Mouse (Mus musculus) kidney, postnatal 0 days (tissue): Measurements from ENCODE around the gene Serpine2. TPM values are rescaled to one million over a fixed set of nuclear protein-coding genes. Genes with fewer than 3 reads are reported as not detected.

ENCODE experiments used
- ATAC-seq: fragments of 200-750 bp; cut with Nextera tagmentation; replicated peaks from 2 replicates; pipeline ENCODE4 v1.8.0; 2017; ENCODE audit warnings: low read depth, moderate number of reproducible peaks, moderate TSS enrichment, moderate library complexity; ENCODE audit not compliant: low FRiP score
- DNase-seq: peaks from one replicate; pipeline ENCODE4 v3.0.0-alpha.2; 2016; ENCODE audit warnings: low spot score
- H3K27ac ChIP-seq: fragments of 300-500 bp; sonication (generic); 2 replicates; pipeline ENCODE4 v1.5.1; 2014; ENCODE audit warnings: mild to moderate bottlenecking
- H3K27me3 ChIP-seq: fragments of 300-500 bp; sonication (generic); 2 replicates; pipeline ENCODE4 v1.6.1; 2014; ENCODE audit warnings: low read length, mixed read lengths; ENCODE audit not compliant: insufficient read depth
- H3K36me3 ChIP-seq: fragments of 300-500 bp; sonication (generic); 2 replicates; pipeline ENCODE4 v1.6.1; 2014; ENCODE audit warnings: low read length, mixed read lengths; ENCODE audit not compliant: insufficient read depth
- H3K4me1 ChIP-seq: fragments of 300-500 bp; sonication (generic); replicated peaks from 2 replicates; pipeline ENCODE4 v1.6.1; 2014; ENCODE audit warnings: antibody characterized with exemption, low read length, mixed read lengths; ENCODE audit not compliant: insufficient read depth
- H3K4me2 ChIP-seq: fragments of 300-500 bp; sonication (generic); 2 replicates; pipeline ENCODE4 v1.6.1; 2014; ENCODE audit warnings: mild to moderate bottlenecking, low read length, moderate library complexity, mixed read lengths
- H3K4me3 ChIP-seq: fragments of 300-500 bp; sonication (generic); replicated peaks from 2 replicates; pipeline ENCODE4 v1.5.1; 2014; ENCODE audit warnings: low read depth, low read length
- H3K9ac ChIP-seq: fragments of 300-500 bp; sonication (generic); 2 replicates; pipeline ENCODE4 v1.6.1; 2014; ENCODE audit warnings: low read depth, low read length
- H3K9me3 ChIP-seq: fragments of 300-500 bp; sonication (generic); replicated peaks from 2 replicates; pipeline ENCODE4 v1.6.1; 2016; ENCODE audit warnings: low read length, inconsistent platforms, mixed read lengths
- CTCF ChIP-seq: IDR thresholded peaks from 2 replicates; pipeline ENCODE4 v1.5.1; 2016; ENCODE audit warnings: antibody characterized with exemption, low read depth, mild to moderate bottlenecking, moderate library complexity
- WGBS: fragments of 180-500 bp; shearing (Covaris S2); extraction: QIAGEN DNeasy Blood & Tissue Kit; methylation state at CpG from one replicate; pipeline ENCODE4 v1.1.7; 2014; 5-methylcytosine and 5-hydroxymethylcytosine counted together
- polyA plus RNA-seq: library from polyadenylated mRNA; unstranded; fragments of >200 nt; fragmentation: Nextera tagmentation; extraction: Ambion mirVana; gene quantifications from 2 replicates; pipeline ENCODE4 v1.2.1, GENCODE M21; 2015

Gene Serpine2
- polyA plus RNA-seq, 1 experiment from 2014 or later, result 203 TPM

DNA sequence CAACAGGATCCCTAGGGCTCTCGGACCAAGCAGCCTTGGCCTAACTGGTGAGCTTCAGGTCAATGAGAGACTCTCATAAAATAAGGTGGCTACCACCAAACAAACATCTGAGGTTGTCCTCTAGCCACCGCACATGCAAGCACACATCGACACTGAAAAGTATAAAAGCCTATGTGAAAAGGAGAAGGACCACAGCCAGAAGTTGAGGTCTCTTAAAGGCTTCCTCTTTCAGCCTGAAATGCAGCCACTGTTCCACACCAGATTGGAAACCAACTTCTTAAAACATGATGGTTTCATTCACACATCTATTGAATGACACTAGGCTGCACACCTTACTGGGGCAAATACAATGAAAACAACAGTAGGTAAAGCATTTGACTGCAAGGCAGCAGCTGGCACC lies 7.5 kb downstream of the Serpine2 start:
- Histone ChIP-seq H3K27me3 (no peaks in the 10 kb centered on the region), H3K36me3 (no peaks in the 10 kb centered on the region), H3K4me1 (no peaks in the 10 kb centered on the region; the same call in 1 of the 2 replicates), H3K4me3 (no peak overlapping the region), H3K9ac (no peak overlapping the region), H3K27ac (no peak overlapping the region), H3K4me2 (no peak overlapping the region), H3K9me3 (no peaks in the 10 kb centered on the region)
- ATAC-seq (no peak), DNase-seq (no peak)
- TF ChIP-seq CTCF, result no peak
- 92% methylated on average over 3 of the region's 3 CpGs for WGBS

GRCm38 (mm10) chr1:79850341-79850740 lies 10.6 kb downstream of the Serpine2 start:
- ATAC-seq (no peak), DNase-seq (no peak)
- Histone ChIP-seq H3K27me3 (no peaks in the 10 kb centered on the region), H3K9ac (no peak overlapping the region), H3K36me3 (no peaks in the 10 kb centered on the region), H3K27ac (no peak overlapping the region), H3K4me1 (no peaks in the 10 kb centered on the region; the same call in 1 of the 2 replicates), H3K4me3 (no peak overlapping the region), H3K4me2 (no peak overlapping the region), H3K9me3 (no peaks in the 10 kb centered on the region)
- 66% methylated on average over 10 of the region's 10 CpGs for whole genome bisulfite sequencing
- no peak for TF ChIP-seq CTCF

GRCm38 (mm10) chr1:79848663-79849062 lies 12.3 kb downstream of the Serpine2 start:
- 80% methylated on average over 3 of the region's 3 CpGs for WGBS
- ATAC-seq, result no peak
- no peak overlapping the region for H3K4me2 ChIP-seq

GRCm38 (mm10) chr1:79846891-79847290 lies 14.1 kb downstream of the Serpine2 start:
- TF ChIP-seq CTCF, result no peak

More at GRCm38 (mm10) chr1:79848663-79849062, 12.3 kb downstream of the Serpine2 start:
- TF ChIP-seq CTCF, result no peak
- Histone ChIP-seq H3K27ac (no peak overlapping the region), H3K9ac (no peak overlapping the region), H3K27me3 (no peaks in the 10 kb centered on the region), H3K36me3 (no peaks in the 10 kb centered on the region), H3K9me3 (no peaks in the 10 kb centered on the region), H3K4me1 (no peaks in the 10 kb centered on the region), H3K4me3 (no peak overlapping the region)
- no peak for DNase-seq

DNA sequence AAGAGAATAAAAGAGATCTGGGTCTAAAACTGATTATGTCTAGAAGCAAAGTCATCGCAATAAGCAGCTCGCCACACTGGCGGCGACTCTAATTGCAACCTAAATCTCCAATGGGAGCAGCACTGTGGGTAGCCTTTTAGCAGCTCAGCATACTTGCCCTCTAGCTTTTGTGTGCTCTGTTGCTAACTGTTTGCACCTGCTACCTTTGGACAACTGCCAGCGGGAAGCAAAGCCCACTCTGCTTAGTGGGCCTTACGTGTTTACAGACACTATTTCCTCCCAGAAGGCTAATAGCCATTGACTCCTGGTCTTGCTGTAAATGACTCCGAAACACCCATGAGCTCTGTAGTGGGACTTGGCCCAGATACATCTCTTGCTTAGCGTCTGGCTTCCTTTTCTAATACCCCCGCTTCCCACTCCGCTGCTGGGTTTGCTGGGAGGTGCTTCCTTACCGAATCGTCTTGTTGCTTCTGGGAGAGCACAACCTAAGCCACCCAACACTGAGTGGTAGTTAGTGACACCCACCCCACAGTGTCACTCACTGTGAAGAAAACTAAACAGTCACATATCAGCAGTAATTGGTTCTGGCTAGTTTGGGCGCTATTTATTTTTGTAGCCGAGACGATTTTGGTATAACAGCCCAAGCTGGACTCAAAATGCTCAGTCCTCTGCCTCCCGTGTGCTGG lies 28.1 kb downstream of the Serpine2 start:
- no peaks in the 10 kb centered on the region for H3K36me3 ChIP-seq
- DNase-seq (no peak), ATAC-seq (no peak)
- no peak overlapping the region for H3K27ac ChIP-seq
- no peaks in the 10 kb centered on the region for H3K9me3 ChIP-seq
- H3K4me3 ChIP-seq, result no peak overlapping the region
- 79% methylated on average over 16 of the region's 16 CpGs for WGBS
- no peaks in the 10 kb centered on the region for H3K4me1 ChIP-seq
- TF ChIP-seq CTCF, result no peak
- H3K4me2 ChIP-seq, result no peak overlapping the region
- no peak overlapping the region for H3K9ac ChIP-seq
- H3K27me3 ChIP-seq, result no peaks in the 10 kb centered on the region

More at GRCm38 (mm10) chr1:79846891-79847290, 14.1 kb downstream of the Serpine2 start:
- Histone ChIP-seq H3K36me3 (no peaks in the 10 kb centered on the region), H3K27ac (no peak overlapping the region), H3K27me3 (no peaks in the 10 kb centered on the region), H3K9ac (no peak overlapping the region), H3K4me1 (no peaks in the 10 kb centered on the region), H3K4me2 (no peak overlapping the region), H3K4me3 (no peak overlapping the region), H3K9me3 (no peaks in the 10 kb centered on the region)
- DNase-seq, result no peak
- ATAC-seq, result no peak
- 75% methylated on average over 2 of the region's 2 CpGs for WGBS

- WGBS, result 38% methylated on average over 14 of the region's 14 CpGs
- Histone ChIP-seq H3K9ac (no peak overlapping the region), H3K27me3 (no peaks in the 10 kb centered on the region), H3K9me3 (no peaks in the 10 kb centered on the region), H3K27ac (peak overlapping the region; percentile 79), H3K4me3 (0 out of 2 replicates have a peak overlapping the region, but pooled peaks have one; percentile 12), H3K36me3 (no peaks in the 10 kb centered on the region), H3K4me2 (peak overlapping the region; percentile 44), H3K4me1 (peaks cover 4% of the 10 kb centered on the region; the same call in 1 of the 2 replicates)
- no peak for ATAC-seq
- DNase-seq, result peak; percentile 53
- TF ChIP-seq CTCF, result no peak
Measured at GRCm38 (mm10) chr1:79823951-79824633, 36.9 kb downstream of the Serpine2 start.
